Mouse (Mus musculus): ENCODE results near the gene Btaf1. TPM values are rescaled to one million over a fixed set of nuclear protein-coding genes. Genes with fewer than 3 reads are reported as not detected.
"Not testable (repeated sequence)": the region's sequence is repeated elsewhere in the genome, so short reads cannot be mapped to it uniquely, and the experiment has no call there.

The Btaf1 gene
- polyA plus RNA-seq, 1 experiment from 2014 or later, result 11.6 TPM

- H3K27me3 ChIP-seq, result no peaks in the 10 kb centered on the region
- no peak overlapping the region for H3K9ac ChIP-seq
- H3K4me1 ChIP-seq, result peaks cover 25% of the 10 kb centered on the region
- H3K4me3 ChIP-seq, result 0 out of 2 replicates have a peak overlapping the region, but pooled peaks have one; percentile 88
- no peak for ATAC-seq (ENCODE audit: low FRiP score, low read depth)
- H3K9me3 ChIP-seq, result no peaks in the 10 kb centered on the region
- H3K4me2 ChIP-seq (replicated peaks), result peak overlapping the region; percentile 70
- H3K36me3 ChIP-seq, result no peaks in the 10 kb centered on the region
- H3K27ac ChIP-seq, result no peak overlapping the region
- 69% methylated on average over 6 of the region's 6 CpGs for WGBS
These were observed 2.0 kb downstream of the Btaf1 start for GRCm38 (mm10) chr19:36927800-36928361.

GRCm38 (mm10) chr19:36929816-36930215 lies 3.9 kb downstream of the Btaf1 start:
- ATAC-seq (ENCODE audit: low FRiP score, low read depth), result no peak
- H3K4me2 ChIP-seq (replicated peaks), result no peak overlapping the region
- H3K4me1 ChIP-seq, result peaks cover 23% of the 10 kb centered on the region
- no peaks in the 10 kb centered on the region for H3K9me3 ChIP-seq
- H3K4me3 ChIP-seq, result no peak overlapping the region
- H3K9ac ChIP-seq, result no peak overlapping the region
- H3K27me3 ChIP-seq, result no peaks in the 10 kb centered on the region
- H3K36me3 ChIP-seq, result no peaks in the 10 kb centered on the region
- H3K27ac ChIP-seq, result no peak overlapping the region

GRCm38 (mm10) chr19:36932097-36932496 lies 6.2 kb downstream of the Btaf1 start:
- Histone ChIP-seq H3K27me3 (no peaks in the 10 kb centered on the region), H3K4me1 (peaks cover 14% of the 10 kb centered on the region), H3K9ac (no peak overlapping the region), H3K4me2 (replicated peaks) (no peak overlapping the region), H3K9me3 (no peaks in the 10 kb centered on the region), H3K4me3 (no peak overlapping the region), H3K36me3 (no peaks in the 10 kb centered on the region; the same call in 1 of the 2 replicates), H3K27ac (no peak overlapping the region)
- ATAC-seq (ENCODE audit: low FRiP score, low read depth), result no peak

- peaks cover 10% of the 10 kb centered on the region for H3K4me1 ChIP-seq
- no peak overlapping the region for H3K9ac ChIP-seq
- H3K27ac ChIP-seq, result no peak overlapping the region
- H3K4me3 ChIP-seq, result no peak overlapping the region
- no peak overlapping the region for H3K4me2 ChIP-seq (replicated peaks)
- no peaks in the 10 kb centered on the region for H3K27me3 ChIP-seq
- H3K36me3 ChIP-seq, result no peaks in the 10 kb centered on the region; the same call in 1 of the 2 replicates
- no peak for ATAC-seq (ENCODE audit: low FRiP score, low read depth)
- H3K9me3 ChIP-seq, result no peaks in the 10 kb centered on the region
- WGBS, result 93% methylated on average over 2 of the region's 2 CpGs
These were observed 6.7 kb downstream of the Btaf1 start for GRCm38 (mm10) chr19:36932613-36933012.

DNA sequence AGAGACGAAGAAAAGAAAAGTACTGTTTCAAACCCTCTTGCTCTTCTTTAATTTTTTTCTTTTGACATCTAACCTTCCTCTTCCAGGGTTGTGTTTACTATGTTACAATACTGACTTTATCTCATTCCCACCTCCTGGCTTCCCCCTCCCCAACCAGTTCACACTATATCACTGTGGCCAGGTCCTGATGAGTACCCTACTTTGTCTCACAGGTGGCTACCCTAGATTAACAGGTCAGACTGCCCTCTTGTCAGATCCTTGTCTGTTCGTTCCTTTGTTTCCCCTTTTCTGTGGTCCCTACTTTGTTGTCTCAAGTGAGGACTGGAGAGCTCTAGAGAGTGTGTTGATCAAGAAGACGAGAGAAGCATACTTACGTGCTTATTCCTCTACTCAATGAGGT lies 10.4 kb downstream of the Btaf1 start:
- no peak for ATAC-seq (ENCODE audit: low FRiP score, low read depth)
- 93% methylated on average over 4 of the region's 4 CpGs for WGBS
- Histone ChIP-seq H3K9ac (no peak overlapping the region), H3K4me1 (no peaks in the 10 kb centered on the region), H3K27ac (no peak overlapping the region), H3K27me3 (no peaks in the 10 kb centered on the region), H3K4me2 (replicated peaks) (no peak overlapping the region), H3K4me3 (no peak overlapping the region), H3K9me3 (no peaks in the 10 kb centered on the region), H3K36me3 (no peaks in the 10 kb centered on the region; the same call in 1 of the 2 replicates)

DNA sequence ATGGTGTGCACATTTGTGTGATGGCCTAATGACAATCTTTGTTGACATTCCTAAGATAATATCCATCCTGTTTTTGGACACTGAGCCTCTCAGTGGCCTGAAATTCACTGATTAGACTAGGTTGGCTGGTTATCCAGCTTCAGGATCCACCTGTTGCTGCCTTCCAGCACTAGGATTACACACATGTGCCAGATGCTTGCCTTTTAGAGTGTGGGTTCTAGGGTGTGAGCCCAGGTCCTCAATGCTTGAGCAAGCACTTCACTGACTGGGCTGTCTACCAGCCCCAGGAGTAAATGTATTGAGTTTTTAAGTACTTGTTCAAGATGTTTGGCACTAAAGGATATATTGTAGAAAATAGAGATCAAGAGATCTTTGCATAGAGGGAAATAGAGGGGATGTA lies 12.1 kb downstream of the Btaf1 start:
- H3K27ac ChIP-seq, result no peak overlapping the region
- no peaks in the 10 kb centered on the region for H3K9me3 ChIP-seq
- no peak for ATAC-seq (ENCODE audit: low FRiP score, low read depth)
- H3K27me3 ChIP-seq, result no peaks in the 10 kb centered on the region
- H3K36me3 ChIP-seq, result no peaks in the 10 kb centered on the region; the same call in 1 of the 2 replicates
- H3K4me1 ChIP-seq, result no peaks in the 10 kb centered on the region
- no peak overlapping the region for H3K4me2 ChIP-seq (replicated peaks)
- no peak overlapping the region for H3K4me3 ChIP-seq
- H3K9ac ChIP-seq, result no peak overlapping the region

DNA sequence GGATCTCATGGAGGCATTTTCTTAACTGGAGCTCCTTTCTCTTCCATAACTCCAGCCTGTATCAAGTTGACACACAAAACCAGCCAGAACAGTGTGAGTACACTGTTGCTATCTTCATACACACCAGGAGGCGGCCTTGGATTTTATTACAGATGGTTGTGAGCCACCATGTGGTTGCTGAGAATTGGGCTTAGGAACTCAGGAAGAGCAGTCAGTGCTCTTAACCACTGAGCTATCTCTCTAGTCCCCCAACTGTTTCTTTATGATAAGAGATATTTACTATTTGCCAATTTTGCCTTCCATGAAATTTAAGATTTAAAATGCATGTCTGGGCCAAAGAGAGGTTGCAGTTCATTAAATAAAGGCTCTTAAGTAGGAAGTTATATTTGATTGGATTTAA lies 14.2 kb downstream of the Btaf1 start:
- H3K27me3 ChIP-seq, result no peaks in the 10 kb centered on the region
- H3K4me3 ChIP-seq, result no peak overlapping the region
- no peaks in the 10 kb centered on the region for H3K9me3 ChIP-seq
- no peak overlapping the region for H3K9ac ChIP-seq
- ATAC-seq (ENCODE audit: low FRiP score, low read depth), result no peak
- no peaks in the 10 kb centered on the region for H3K4me1 ChIP-seq
- H3K36me3 ChIP-seq, result peaks cover 5% of the 10 kb centered on the region
- H3K4me2 ChIP-seq (replicated peaks), result no peak overlapping the region
- H3K27ac ChIP-seq, result no peak overlapping the region
- WGBS, result 79% methylated on average over 1 of the region's 1 CpGs

GRCm38 (mm10) chr19:36953637-36954206 lies 27.8 kb downstream of the Btaf1 start:
- H3K4me3 ChIP-seq, result no peak overlapping the region

DNA sequence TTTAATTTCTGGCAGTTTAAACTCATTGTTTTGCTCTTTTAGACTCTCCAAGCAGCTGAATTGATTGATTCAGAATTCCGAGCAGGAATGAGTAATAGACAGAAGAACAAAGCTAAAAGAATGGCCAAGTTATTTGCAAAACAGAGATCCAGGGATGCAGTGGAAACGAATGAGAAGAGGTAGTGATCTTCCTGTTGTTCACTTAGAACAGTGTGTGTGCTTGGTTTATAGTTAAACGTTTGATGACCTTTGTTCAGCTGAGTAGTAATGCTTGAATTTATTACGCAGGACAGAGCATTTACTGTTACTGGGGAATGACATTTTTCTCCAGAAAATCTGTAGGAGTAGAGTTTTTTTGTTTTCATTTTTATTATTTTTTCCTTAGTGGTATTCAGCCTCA lies 32.5 kb downstream of the Btaf1 start:
- Histone ChIP-seq H3K9me3 (no peaks in the 10 kb centered on the region), H3K36me3 (peaks cover 48% of the 10 kb centered on the region), H3K4me1 (no peaks in the 10 kb centered on the region), H3K9ac (no peak overlapping the region), H3K4me2 (replicated peaks) (no peak overlapping the region), H3K27ac (no peak overlapping the region), H3K27me3 (no peaks in the 10 kb centered on the region), H3K4me3 (no peak overlapping the region)
- WGBS, result 86% methylated on average over 4 of the region's 4 CpGs
- no peak for ATAC-seq (ENCODE audit: low FRiP score, low read depth)

More at GRCm38 (mm10) chr19:36953637-36954206, 27.8 kb downstream of the Btaf1 start:
- H3K27me3 ChIP-seq, result no peaks in the 10 kb centered on the region
- H3K36me3 ChIP-seq, result peaks cover 17% of the 10 kb centered on the region
- H3K4me2 ChIP-seq (replicated peaks), result no peak overlapping the region
- no peak overlapping the region for H3K27ac ChIP-seq
- H3K9me3 ChIP-seq, result no peaks in the 10 kb centered on the region
- H3K9ac ChIP-seq, result no peak overlapping the region
- no peaks in the 10 kb centered on the region for H3K4me1 ChIP-seq
- ATAC-seq (ENCODE audit: low FRiP score, low read depth), result no peak
- 78% methylated on average over 4 of the region's 4 CpGs for WGBS

DNA sequence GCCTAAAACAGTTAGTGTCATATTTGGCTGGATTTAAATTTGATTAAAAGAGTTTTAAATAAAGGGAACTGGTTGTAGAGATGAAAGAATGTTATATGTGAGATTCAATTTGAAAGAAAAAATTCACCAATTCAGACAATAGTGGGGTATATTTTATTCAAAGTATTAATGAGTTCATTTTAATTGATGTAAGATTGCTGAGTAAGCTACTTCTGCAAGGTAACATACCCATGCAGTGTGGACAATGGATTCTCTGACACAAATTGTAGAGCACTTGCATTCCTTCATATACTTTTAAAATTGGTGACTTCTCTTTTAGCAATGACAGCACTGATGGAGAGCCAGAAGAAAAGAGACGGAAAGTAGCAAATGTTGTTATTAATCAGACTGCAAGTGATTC lies 35.4 kb downstream of the Btaf1 start:
- no peak overlapping the region for H3K4me2 ChIP-seq (replicated peaks)
- no peak overlapping the region for H3K9ac ChIP-seq
- no peak overlapping the region for H3K27ac ChIP-seq
- WGBS, result 96% methylated on average over 1 of the region's 1 CpGs
- no peaks in the 10 kb centered on the region for H3K9me3 ChIP-seq
- H3K4me3 ChIP-seq, result no peak overlapping the region
- ATAC-seq (ENCODE audit: low FRiP score, low read depth), result no peak
- peaks cover 57% of the 10 kb centered on the region for H3K36me3 ChIP-seq
- H3K4me1 ChIP-seq, result no peaks in the 10 kb centered on the region
- no peaks in the 10 kb centered on the region for H3K27me3 ChIP-seq

DNA sequence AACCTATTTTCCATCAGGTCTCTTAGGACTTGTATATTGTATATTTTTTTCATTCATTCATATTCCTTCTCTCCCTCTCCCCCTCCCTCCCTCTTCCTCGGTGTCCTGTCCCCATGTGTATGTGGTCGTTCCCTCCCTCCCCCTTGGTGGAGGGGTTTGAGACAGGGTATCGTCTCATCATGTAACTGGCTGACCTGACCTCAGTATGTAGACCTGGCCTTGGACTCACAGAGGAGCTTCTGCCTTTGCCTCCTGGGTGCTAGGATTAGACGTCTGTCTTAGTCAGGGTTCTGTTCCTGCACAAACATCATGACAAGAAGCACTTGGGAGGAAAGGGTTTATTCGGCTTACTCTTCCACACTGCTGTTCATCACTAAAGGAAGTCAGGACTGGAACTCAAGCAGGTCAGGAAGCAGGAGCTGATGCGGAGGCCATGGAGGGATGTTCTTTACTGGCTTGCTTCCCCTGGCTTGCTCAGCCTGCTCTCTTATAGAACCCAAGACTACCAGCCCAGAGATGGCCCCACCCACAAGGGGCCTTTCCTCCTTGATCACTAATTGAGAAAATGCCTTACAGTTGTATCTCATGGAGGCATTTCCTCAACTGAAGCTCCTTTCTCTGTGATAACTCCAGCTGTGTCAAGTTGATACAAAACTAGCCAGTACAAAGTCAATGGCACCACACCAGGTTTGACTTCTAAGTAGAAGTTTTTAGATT lies 36.8 kb downstream of the Btaf1 start:
- H3K4me2 ChIP-seq (replicated peaks); ATAC-seq (ENCODE audit: low FRiP score, low read depth): not testable (repeated sequence)
- WGBS, result 93% methylated on average over 6 of the region's 6 CpGs

DNA sequence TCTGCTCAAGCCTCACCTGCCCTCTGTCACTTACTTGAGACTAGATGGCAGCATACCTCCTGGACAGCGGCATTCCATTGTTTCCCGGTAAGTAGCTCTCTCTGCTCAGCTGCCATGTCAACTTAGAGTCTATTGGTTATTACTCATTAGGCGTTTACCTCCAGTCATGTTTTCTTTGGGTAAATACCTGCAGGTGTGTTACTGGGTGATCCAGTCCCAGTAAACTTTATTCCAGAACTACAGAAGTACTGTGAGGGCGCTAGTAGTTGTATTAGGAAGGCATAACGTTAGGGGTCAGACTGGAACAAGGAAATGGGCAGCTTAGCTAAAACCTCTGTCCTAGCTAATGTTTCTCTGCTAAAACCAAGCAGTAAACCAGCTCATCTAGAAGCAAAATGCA lies 78.7 kb downstream of the Btaf1 start:
- Histone ChIP-seq H3K4me2 (replicated peaks) (no peak overlapping the region), H3K9me3 (no peaks in the 10 kb centered on the region), H3K27ac (no peak overlapping the region), H3K9ac (no peak overlapping the region), H3K36me3 (peaks cover 80% of the 10 kb centered on the region), H3K4me1 (no peaks in the 10 kb centered on the region), H3K27me3 (no peaks in the 10 kb centered on the region), H3K4me3 (no peak overlapping the region)
- ATAC-seq (ENCODE audit: low FRiP score, low read depth), result no peak
- 87% methylated on average over 5 of the region's 5 CpGs for WGBS

More for the DNA sequence above, 36.8 kb downstream of the Btaf1 start:
- not testable (repeated sequence) for H3K4me3 ChIP-seq, H3K4me1 ChIP-seq, H3K27me3 ChIP-seq, H3K9ac ChIP-seq, H3K27ac ChIP-seq, H3K9me3 ChIP-seq
- H3K36me3 ChIP-seq, result peaks cover 60% of the 10 kb centered on the region
